Mouse (Mus musculus) E14TG2a.4 (cell line): ENCODE data around the gene P4htm.
A peak's percentile ranks its signal among the peaks of the same experiment; 100 is the strongest.

Experiments
- H3K27me3 ChIP-seq: 2 replicates; pipeline ENCODE4 v1.6.1; 2014; ENCODE audit warnings: low read length, control low read depth; ENCODE audit not compliant: insufficient read depth
- H3K36me3 ChIP-seq: 2 replicates; pipeline ENCODE4 v1.6.1; 2014; ENCODE audit warnings: low read length, control low read depth; ENCODE audit not compliant: insufficient read depth
- H3K4me1 ChIP-seq: replicated peaks from 2 replicates; pipeline ENCODE4 v1.6.1; 2014; ENCODE audit warnings: low read depth, low read length, control low read depth
- H3K4me3 ChIP-seq: replicated peaks from 2 replicates; pipeline ENCODE4 v1.5.1; 2014; ENCODE audit warnings: mild to moderate bottlenecking, low read length
- H3K9me3 ChIP-seq: 2 replicates; pipeline ENCODE4 v1.6.1; 2014; ENCODE audit warnings: low read length, control low read depth
- CTCF ChIP-seq: conservative IDR thresholded peaks from 2 replicates; pipeline ENCODE4 v1.5.1; 2014; ENCODE audit warnings: low read length
- NANOG ChIP-seq: IDR thresholded peaks from 2 replicates; pipeline ENCODE4 v1.6.1; 2014; ENCODE audit warnings: borderline replicate concordance, low read length, mixed read lengths
- POU5F1 ChIP-seq: IDR thresholded peaks from 2 replicates; pipeline ENCODE4 v1.6.1; 2014; ENCODE audit warnings: low read length, borderline replicate concordance

The P4htm gene

GRCm38 (mm10) chr9:108589229-108589628 lies 8.2 kb downstream of the P4htm start:
- TF ChIP-seq CTCF (0 out of 2 replicates have a peak, but pooled peaks have one; percentile 1), NANOG (no peak), POU5F1 (no peak)
- Histone ChIP-seq H3K9me3 (no peaks in the 10 kb centered on the region), H3K36me3 (peaks cover 10% of the 10 kb centered on the region; the same call in 1 of the 2 replicates), H3K27me3 (no peaks in the 10 kb centered on the region), H3K4me3 (no peak overlapping the region), H3K4me1 (peaks cover 85% of the 10 kb centered on the region)

GRCm38 (mm10) chr9:108587571-108588180 lies 9.8 kb downstream of the P4htm start:
- TF ChIP-seq CTCF, result no peak
- Histone ChIP-seq H3K27me3 (no peaks in the 10 kb centered on the region), H3K4me3 (peak overlapping the region; percentile 66), H3K9me3 (no peaks in the 10 kb centered on the region), H3K36me3 (peaks cover 8% of the 10 kb centered on the region), H3K4me1 (peaks cover 90% of the 10 kb centered on the region)

GRCm38 (mm10) chr9:108579344-108579690 lies 18.1 kb downstream of the P4htm start:
- Histone ChIP-seq H3K4me3 (peak overlapping the region; percentile 91), H3K27me3 (no peaks in the 10 kb centered on the region), H3K9me3 (no peaks in the 10 kb centered on the region), H3K36me3 (peaks cover 50% of the 10 kb centered on the region), H3K4me1 (peaks cover 86% of the 10 kb centered on the region)
- TF ChIP-seq POU5F1, result no peak
- TF ChIP-seq NANOG, result no peak
- TF ChIP-seq CTCF, result no peak

GRCm38 (mm10) chr9:108578545-108579343 lies 18.7 kb downstream of the P4htm start, which contains the start of gene Wdr6:
Wdr6 (minus strand) TSS chr9:108578739.
- Histone ChIP-seq H3K27me3 (no peaks in the 10 kb centered on the region), H3K4me1 (peaks cover 87% of the 10 kb centered on the region), H3K9me3 (no peaks in the 10 kb centered on the region), H3K4me3 (peak within 1 kb of the TSS; percentile 91), H3K36me3 (peaks cover 53% of the 10 kb centered on the region)
- TF ChIP-seq CTCF (no peak), NANOG (no peak), POU5F1 (no peak)

GRCm38 (mm10) chr9:108577934-108578544 lies 19.4 kb downstream of the P4htm start:
- TF ChIP-seq NANOG (no peak), CTCF (no peak), POU5F1 (no peak)
- Histone ChIP-seq H3K9me3 (no peaks in the 10 kb centered on the region), H3K4me3 (peak overlapping the region; percentile 91), H3K4me1 (peaks cover 87% of the 10 kb centered on the region), H3K27me3 (no peaks in the 10 kb centered on the region), H3K36me3 (peaks cover 59% of the 10 kb centered on the region)

- Histone ChIP-seq H3K27me3 (no peaks in the 10 kb centered on the region), H3K36me3 (peaks cover 62% of the 10 kb centered on the region), H3K4me1 (peaks cover 87% of the 10 kb centered on the region), H3K4me3 (peak overlapping the region; percentile 91), H3K9me3 (no peaks in the 10 kb centered on the region)
- TF ChIP-seq CTCF (no peak), POU5F1 (no peak), NANOG (no peak)
These were observed 20.4 kb downstream of the P4htm start for GRCm38 (mm10) chr9:108577025-108577424.

GRCm38 (mm10) chr9:108575321-108576297 lies 21.9 kb downstream of the P4htm start:
- peaks cover 93% of the 10 kb centered on the region for H3K4me1 ChIP-seq
- H3K36me3 ChIP-seq, result peaks cover 64% of the 10 kb centered on the region
- peak overlapping the region; percentile 54; the same call in 1 of the 2 replicates for H3K4me3 ChIP-seq
- H3K9me3 ChIP-seq, result no peaks in the 10 kb centered on the region
- TF ChIP-seq NANOG (no peak), CTCF (no peak), POU5F1 (no peak)
- no peaks in the 10 kb centered on the region for H3K27me3 ChIP-seq

- Histone ChIP-seq H3K27me3 (no peaks in the 10 kb centered on the region), H3K36me3 (peaks cover 63% of the 10 kb centered on the region), H3K4me3 (peak overlapping the region; percentile 54; the same call in 1 of the 2 replicates), H3K4me1 (peaks cover 94% of the 10 kb centered on the region), H3K9me3 (no peaks in the 10 kb centered on the region)
- no peak for TF ChIP-seq POU5F1
- no peak for TF ChIP-seq NANOG
- TF ChIP-seq CTCF, result no peak
These were observed 22.5 kb downstream of the P4htm start for GRCm38 (mm10) chr9:108574921-108575320.
